Mouse (Mus musculus) ES-E14 (cell line): Measurements from ENCODE around the gene Scn8a. TPM values are rescaled to one million over a fixed set of nuclear protein-coding genes. Genes with fewer than 3 reads are reported as not detected.
A peak's percentile ranks its signal among the peaks of the same experiment; 100 is the strongest.

Source experiments
- DNase-seq: peaks from one replicate; pipeline ENCODE4 v3.0.0-alpha.2; 2013; ENCODE audit warnings: low read depth, low spot score
- H3K27ac ChIP-seq: 2 replicates; pipeline ENCODE4 v1.5.1; 2012; ENCODE audit warnings: low read depth, mild to moderate bottlenecking, low read length, moderate library complexity, mixed read lengths; ENCODE audit not compliant: poor library complexity, insufficient read depth, severe bottlenecking
- H3K36me3 ChIP-seq: 2 replicates; pipeline ENCODE4 v1.6.1; 2012; ENCODE audit warnings: mild to moderate bottlenecking, low read length, moderate library complexity, mixed read lengths; ENCODE audit not compliant: control insufficient read depth, poor library complexity, insufficient read depth, severe bottlenecking
- H3K4me1 ChIP-seq, 2 experiments: fragments of 150-350 bp in 1 of 2; sonication (generic) in 1 of 2; 2 replicates each; pipeline ENCODE4 v1.6.1; 2012; ENCODE audit warnings: low read length in 2 of 2, mild to moderate bottlenecking in 1 of 2, mixed read lengths in 1 of 2; ENCODE audit not compliant: control insufficient read depth in 2 of 2, insufficient read depth in 2 of 2, poor library complexity in 1 of 2
- H3K4me3 ChIP-seq, 2 experiments: fragments of 150-350 bp in 1 of 2; sonication (generic) in 1 of 2; 2 replicates each; pipeline ENCODE4 v1.5.1; 2012; ENCODE audit warnings: low read length in 2 of 2, low read depth in 1 of 2, mild to moderate bottlenecking in 1 of 2, mixed read lengths in 1 of 2; ENCODE audit not compliant: insufficient read depth in 1 of 2, poor library complexity in 1 of 2, severe bottlenecking in 1 of 2
- H3K9ac ChIP-seq: 2 replicates; pipeline ENCODE4 v1.6.1; 2012; ENCODE audit warnings: low read depth, mild to moderate bottlenecking, low read length, mixed read lengths; ENCODE audit not compliant: poor library complexity, insufficient read depth, severe bottlenecking
- H3K9me3 ChIP-seq: fragments of 150-350 bp; sonication (generic); 2 replicates; pipeline ENCODE4 v1.6.1; 2012; ENCODE audit warnings: low read depth, mild to moderate bottlenecking, low read length; ENCODE audit not compliant: control insufficient read depth, insufficient read depth
- CHD2 ChIP-seq: IDR thresholded peaks from 2 replicates; pipeline ENCODE4 v1.6.1; 2014; ENCODE audit warnings: mild to moderate bottlenecking, low read depth, low read length, inconsistent platforms
- HCFC1 ChIP-seq: IDR thresholded peaks from 2 replicates; pipeline ENCODE4 v1.6.1; 2012; ENCODE audit warnings: low read length, inconsistent platforms, borderline replicate concordance; ENCODE audit not compliant: insufficient read depth
- MAFK ChIP-seq: IDR thresholded peaks from 2 replicates; pipeline ENCODE4 v1.6.1; 2014; ENCODE audit warnings: mild to moderate bottlenecking, low read depth, low read length, inconsistent platforms; ENCODE audit not compliant: insufficient read depth
- ZC3H11A ChIP-seq: IDR thresholded peaks from 2 replicates; pipeline ENCODE4 v1.6.1; 2012; ENCODE audit warnings: low read depth, mild to moderate bottlenecking, inconsistent platforms, low read length, borderline replicate concordance
- ZNF384 ChIP-seq: IDR thresholded peaks from 2 replicates; pipeline ENCODE4 v1.6.1; 2012; ENCODE audit warnings: low read depth, low read length, inconsistent platforms
- in situ Hi-C, 2 experiments: fragments of 600-800 bp; cut with MboI; formaldehyde crosslinking; loops; one replicate each; pipeline ENCODE4 v1.15.1; 2025; ENCODE audit warnings: low sequenced_read_pairs in 2 of 2, inconsistent platforms in 1 of 2; ENCODE audit not compliant: unreplicated experiment in 2 of 2
- total RNA-seq: library from RNA; depleted of rRNA; stranded (reverse); fragments of 300-350 nt; gene quantifications from 2 replicates; pipeline ENCODE4 v1.2.3, GENCODE M21; 2012

Scn8a gene
- total RNA-seq, 1 experiment = 6.1 TPM

DNA sequence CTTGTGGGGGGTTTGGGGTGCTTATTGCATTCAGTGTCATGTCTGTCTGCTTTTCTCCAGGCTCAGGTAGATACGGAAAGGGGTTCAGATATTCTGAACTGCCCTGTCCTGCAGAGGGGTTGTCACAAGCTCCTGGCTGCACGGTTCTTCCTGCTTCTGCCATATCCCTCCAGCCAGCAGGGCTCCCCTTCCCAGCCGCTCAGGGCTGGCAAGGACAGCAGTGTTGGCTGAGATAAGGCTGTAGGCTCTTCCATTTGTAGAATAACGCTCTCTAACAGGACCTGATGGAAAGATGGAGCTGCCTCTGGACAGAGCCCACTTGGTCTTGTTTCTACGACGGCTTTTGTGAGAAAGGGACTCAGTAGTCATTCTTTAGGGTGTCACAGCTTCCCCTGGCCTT is 172.3 kb downstream of the Scn8a start:
- no peaks in the 10 kb centered on the region for H3K9me3 ChIP-seq
- no peak for DNase-seq
- H3K4me1 ChIP-seq = no peaks in the 10 kb centered on the region
- no peaks in the 10 kb centered on the region for H3K36me3 ChIP-seq
- TF ChIP-seq MAFK (no peak), ZC3H11A (no peak), CHD2 (no peak), HCFC1 (no peak), ZNF384 (no peak)
- no peak overlapping the region for H3K27ac ChIP-seq
- in situ Hi-C loops = no loop called here
- H3K4me3 ChIP-seq = no peak overlapping the region
- H3K9ac ChIP-seq = no peak overlapping the region

DNA sequence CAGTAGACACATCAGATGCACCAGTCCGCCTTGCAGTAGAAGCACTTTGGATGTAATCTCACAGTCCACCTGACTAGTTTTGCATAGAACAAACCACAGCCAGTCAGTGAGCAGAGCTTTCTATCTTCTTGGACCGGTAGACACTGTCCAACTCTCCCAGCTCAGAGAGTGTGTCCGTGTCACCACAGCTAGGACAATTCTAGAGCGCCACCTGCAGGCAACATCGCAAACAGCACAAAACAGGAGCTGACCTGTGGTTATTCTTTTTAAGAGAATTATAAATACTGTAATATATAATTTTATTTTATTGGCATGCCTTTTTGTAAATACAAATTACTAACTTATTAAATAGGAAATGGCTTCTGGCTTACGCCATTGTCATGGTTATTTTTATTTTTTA is 173.0 kb downstream of the Scn8a start:
- in situ Hi-C loops = no loop called here
- TF ChIP-seq ZC3H11A (0 out of 2 replicates have a peak, but pooled peaks have one; percentile 26), ZNF384 (no peak)
- H3K4me1 ChIP-seq = peaks cover 0 to 2% of the 10 kb centered on the region in 2 experiments; a peak in 1 of 4 replicates
- DNase-seq = no peak
- H3K27ac ChIP-seq = no peak overlapping the region
- no peaks in the 10 kb centered on the region for H3K36me3 ChIP-seq
- no peak overlapping the region for H3K9ac ChIP-seq
- no peaks in the 10 kb centered on the region for H3K9me3 ChIP-seq
- no peak overlapping the region for H3K4me3 ChIP-seq

DNA sequence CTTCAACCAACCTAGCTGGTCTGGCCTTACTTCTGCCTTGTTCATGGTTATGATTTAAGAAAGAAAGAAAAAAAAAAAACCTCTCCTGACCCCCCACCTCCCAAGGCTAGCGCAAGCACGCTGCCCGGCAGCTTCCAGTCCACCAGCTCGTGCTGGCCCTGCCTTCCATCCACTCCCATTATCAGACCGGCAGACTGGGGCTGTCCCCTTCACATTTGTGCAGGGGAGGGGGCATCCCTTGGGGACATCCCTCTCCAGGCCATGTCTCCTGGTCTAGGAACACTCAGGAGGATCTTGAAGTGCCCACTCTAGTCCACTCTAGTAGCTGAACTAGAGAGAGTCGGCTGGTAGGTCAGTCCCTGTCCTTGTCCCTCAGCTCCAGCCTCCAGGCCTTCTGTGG is 174.9 kb downstream of the Scn8a start:
- Histone ChIP-seq H3K4me1 (peaks cover 0 to 8% of the 10 kb centered on the region in 2 experiments; a peak in 1 of 4 replicates), H3K9me3 (no peaks in the 10 kb centered on the region), H3K27ac (no peak overlapping the region), H3K4me3 (no peak overlapping the region), H3K9ac (no peak overlapping the region), H3K36me3 (no peaks in the 10 kb centered on the region)
- TF ChIP-seq CHD2 (no peak), MAFK (no peak), HCFC1 (no peak), ZNF384 (no peak), ZC3H11A (no peak)
- DNase-seq = no peak
- in situ Hi-C loops = no loop called here

DNA sequence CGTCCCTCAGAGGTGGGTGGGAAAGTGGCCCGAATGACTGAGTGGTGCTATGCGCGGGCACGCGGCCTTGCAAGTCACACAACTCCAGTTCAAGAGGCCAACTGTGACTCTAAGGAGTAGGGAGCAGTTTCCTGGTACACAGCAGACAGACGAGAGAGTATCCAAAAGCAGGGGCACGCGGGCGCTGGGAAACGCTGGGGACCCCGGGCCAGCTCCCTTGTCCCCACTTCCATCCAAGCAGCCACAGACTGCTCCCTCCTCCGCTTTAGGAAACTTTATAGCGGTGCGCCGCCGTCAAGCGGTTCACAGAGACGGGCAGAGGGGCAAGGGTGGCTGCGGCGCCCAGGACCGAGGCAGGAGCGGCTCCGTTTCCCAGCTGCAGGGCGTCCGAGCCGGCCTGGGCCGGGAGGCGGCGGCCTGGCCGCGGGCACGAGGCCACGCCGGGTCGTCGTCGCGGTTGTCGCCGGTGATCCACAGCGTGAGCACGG is 176.4 kb downstream of the Scn8a start:
- H3K27ac ChIP-seq = no peak overlapping the region
- H3K9ac ChIP-seq = peak overlapping the region; percentile 67
- H3K9me3 ChIP-seq = no peaks in the 10 kb centered on the region
- peaks cover 0 to 8% of the 10 kb centered on the region in 2 experiments; a peak in 1 of 4 replicates for H3K4me1 ChIP-seq
- peak overlapping the region; percentile 63 to 68; a peak in 3 of 4 replicates for H3K4me3 ChIP-seq
- in situ Hi-C loops = no loop called here
- TF ChIP-seq MAFK (no peak), CHD2 (no peak), ZNF384 (no peak), ZC3H11A (no peak), HCFC1 (no peak)
- H3K36me3 ChIP-seq = no peaks in the 10 kb centered on the region
- no peak for DNase-seq
